Mouse (Mus musculus) testis, adult 2 months (tissue): ENCODE measurements around the gene Tyro3.

Experiments
- CTCF ChIP-seq: fragments of 200-500 bp; IDR thresholded peaks from 2 replicates; pipeline ENCODE4 v1.5.1; 2012; ENCODE audit warnings: low read depth, mild to moderate bottlenecking, inconsistent platforms, low read length, moderate library complexity; ENCODE audit not compliant: control insufficient read depth, insufficient read depth, insufficient replicate concordance
- POLR2A ChIP-seq: fragments of 200-500 bp; IDR thresholded peaks from 2 replicates; pipeline ENCODE4 v1.6.1; 2012; ENCODE audit warnings: low read depth, mild to moderate bottlenecking, inconsistent platforms, low read length, moderate library complexity; ENCODE audit not compliant: control insufficient read depth

DNA sequence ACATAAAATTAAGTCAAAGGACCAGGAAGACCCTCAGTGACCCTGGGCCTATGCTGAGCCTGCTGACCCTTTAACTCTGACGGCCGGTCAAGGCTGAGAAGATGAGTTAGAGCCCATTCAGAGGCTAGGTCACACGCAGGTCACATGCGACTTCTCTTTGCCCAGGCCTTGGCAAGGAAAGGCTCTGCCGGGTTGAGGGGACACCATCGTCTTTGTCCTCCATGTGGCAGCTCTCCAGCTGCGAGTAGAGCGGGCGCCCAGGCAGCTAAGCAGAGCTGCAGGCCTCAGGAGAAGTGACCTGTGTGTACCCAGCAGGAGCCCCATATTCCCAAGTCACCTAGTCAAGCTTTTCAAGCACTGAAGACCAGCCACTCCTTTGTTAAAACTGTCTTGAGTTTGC lies 23.6 kb downstream of the Tyro3 start:
- no peak for TF ChIP-seq CTCF
- TF ChIP-seq POLR2A, result no peak
